Mouse (Mus musculus) small intestine, adult 2 months (tissue): ENCODE data around the gene Actr1b. TPM values are rescaled to one million over a fixed set of nuclear protein-coding genes. Genes with fewer than 3 reads are reported as not detected.

Source experiments
- H3K27ac ChIP-seq: fragments of 200-500 bp; 2 replicates; pipeline ENCODE4 v1.5.1; 2012; ENCODE audit warnings: low read depth, low read length, control low read depth, inconsistent platforms; ENCODE audit not compliant: insufficient read depth
- H3K27me3 ChIP-seq: fragments of 200-500 bp; 2 replicates; pipeline ENCODE4 v1.6.1; 2012; ENCODE audit warnings: mild to moderate bottlenecking, moderate library complexity, low read length, inconsistent platforms; ENCODE audit not compliant: control insufficient read depth, insufficient read depth
- H3K36me3 ChIP-seq: fragments of 200-500 bp; 2 replicates; pipeline ENCODE4 v1.6.1; 2012; ENCODE audit warnings: mild to moderate bottlenecking, low read length, control low read depth, inconsistent platforms; ENCODE audit not compliant: control insufficient read depth, insufficient read depth
- H3K4me1 ChIP-seq: fragments of 200-500 bp; 2 replicates; pipeline ENCODE4 v1.6.1; 2012; ENCODE audit warnings: low read length, inconsistent platforms, mixed read lengths; ENCODE audit not compliant: control insufficient read depth, insufficient read depth, insufficient read length
- H3K4me3 ChIP-seq: fragments of 200-500 bp; 2 replicates; pipeline ENCODE4 v1.5.1; 2012; ENCODE audit warnings: low read depth, mild to moderate bottlenecking, control low read depth, inconsistent platforms, low read length, moderate library complexity
- CTCF ChIP-seq: fragments of 200-500 bp; IDR thresholded peaks from 2 replicates; pipeline ENCODE4 v1.5.1; 2012; ENCODE audit warnings: low read depth, mild to moderate bottlenecking, control low read depth, inconsistent platforms, low read length, moderate library complexity, mixed read lengths; ENCODE audit not compliant: insufficient replicate concordance, insufficient read length; ENCODE audit errors: extremely low read depth
- POLR2A ChIP-seq: fragments of 200-500 bp; IDR thresholded peaks from 2 replicates; pipeline ENCODE4 v1.6.1; 2012; ENCODE audit warnings: low read depth, mild to moderate bottlenecking, control low read depth, inconsistent platforms, low read length, moderate library complexity
- WGBS: fragments of 180-500 bp; shearing (Covaris S2); methylation state at CpG from one replicate; pipeline ENCODE4 v1.1.7; 2018; 5-methylcytosine and 5-hydroxymethylcytosine counted together
- polyA plus RNA-seq: library from polyadenylated mRNA; depleted of rRNA; stranded (reverse); fragments of >200 nt; gene quantifications from 2 replicates; pipeline ENCODE4 v1.2.3, GENCODE M21; 2012

Actr1b gene
- polyA plus RNA-seq, 1 experiment = 81.6 TPM

GRCm38 (mm10) chr1:36723146-36724056 lies 9.2 kb upstream of the Actr1b start:
- Histone ChIP-seq H3K4me1 (no peaks in the 10 kb centered on the region), H3K36me3 (no peaks in the 10 kb centered on the region), H3K4me3 (no peak overlapping the region), H3K27me3 (no peaks in the 10 kb centered on the region), H3K27ac (no peak overlapping the region)
- TF ChIP-seq CTCF = no peak
- no peak for TF ChIP-seq POLR2A
- WGBS = 46% methylated on average over 16 of the region's 16 CpGs

GRCm38 (mm10) chr1:36718786-36719185 lies 4.6 kb upstream of the Actr1b start:
- H3K4me3 ChIP-seq = no peak overlapping the region
- H3K27ac ChIP-seq = no peak overlapping the region
- WGBS = 76% methylated on average over 1 of the region's 1 CpGs
- TF ChIP-seq CTCF (no peak), POLR2A (no peak)
- no peaks in the 10 kb centered on the region for H3K4me1 ChIP-seq
- H3K36me3 ChIP-seq = no peaks in the 10 kb centered on the region
- H3K27me3 ChIP-seq = no peaks in the 10 kb centered on the region

DNA sequence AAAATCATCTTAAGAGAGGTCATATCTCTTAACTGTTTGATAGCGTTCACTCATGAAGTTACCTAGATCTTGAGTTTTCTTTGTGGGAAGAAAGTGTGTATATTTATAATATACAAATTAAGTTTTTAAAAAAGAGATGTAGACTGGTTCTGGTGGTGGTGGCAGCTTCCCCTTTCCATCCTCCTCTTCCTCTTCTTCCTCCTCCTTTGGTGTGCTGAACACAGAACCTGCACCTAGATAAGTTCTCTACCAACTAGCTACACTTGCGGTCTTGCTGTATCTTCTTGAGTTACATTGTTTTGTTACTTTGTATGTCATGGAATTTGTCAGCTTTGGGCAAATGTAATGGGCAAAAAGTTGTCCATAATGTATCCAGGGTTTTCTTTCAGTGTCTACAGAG lies 3.1 kb downstream of the Actr1b start:
- H3K27ac ChIP-seq = no peak overlapping the region
- TF ChIP-seq POLR2A (no peak), CTCF (no peak)
- no peaks in the 10 kb centered on the region for H3K27me3 ChIP-seq
- peaks cover 8% of the 10 kb centered on the region for H3K36me3 ChIP-seq
- no peak overlapping the region for H3K4me3 ChIP-seq
- 98% methylated on average over 2 of the region's 2 CpGs for WGBS
- H3K4me1 ChIP-seq = peaks cover 8% of the 10 kb centered on the region; the same call in 1 of the 2 replicates

GRCm38 (mm10) chr1:36709854-36710280 lies 4.4 kb downstream of the Actr1b start, which contains the start of gene 4933424G06Rik:
TSS of gene 4933424G06Rik (plus strand) at chr1:36710149.
- peak within 1 kb of the TSS; percentile 52 for H3K27ac ChIP-seq
- no peak for TF ChIP-seq CTCF
- TF ChIP-seq POLR2A = peak; percentile 61
- H3K4me3 ChIP-seq = peak within 1 kb of the TSS; percentile 95
- peaks cover 14% of the 10 kb centered on the region for H3K36me3 ChIP-seq
- peaks cover 8% of the 10 kb centered on the region; the same call in 1 of the 2 replicates for H3K4me1 ChIP-seq
- under 1% methylated on average over 29 of the region's 29 CpGs for WGBS
- no peaks in the 10 kb centered on the region for H3K27me3 ChIP-seq

GRCm38 (mm10) chr1:36709055-36709853 lies 5.0 kb downstream of the Actr1b start:
- TF ChIP-seq POLR2A (no peak), CTCF (no peak; the same call in 1 of the 2 replicates)
- peak overlapping the region; percentile 95 for H3K4me3 ChIP-seq
- peaks cover 8% of the 10 kb centered on the region; the same call in 1 of the 2 replicates for H3K4me1 ChIP-seq
- WGBS = 1% methylated on average over 33 of the region's 33 CpGs
- H3K27me3 ChIP-seq = no peaks in the 10 kb centered on the region
- peak overlapping the region; percentile 52 for H3K27ac ChIP-seq
- H3K36me3 ChIP-seq = peaks cover 20% of the 10 kb centered on the region

- Histone ChIP-seq H3K27me3 (no peaks in the 10 kb centered on the region), H3K4me1 (peaks cover 8% of the 10 kb centered on the region; the same call in 1 of the 2 replicates), H3K4me3 (peak overlapping the region; percentile 95), H3K27ac (no peak overlapping the region), H3K36me3 (peaks cover 27% of the 10 kb centered on the region)
- TF ChIP-seq POLR2A (no peak), CTCF (no peak)
- WGBS = 47% methylated on average over 1 of the region's 1 CpGs
These were observed 5.6 kb downstream of the Actr1b start for GRCm38 (mm10) chr1:36708626-36709025.

DNA sequence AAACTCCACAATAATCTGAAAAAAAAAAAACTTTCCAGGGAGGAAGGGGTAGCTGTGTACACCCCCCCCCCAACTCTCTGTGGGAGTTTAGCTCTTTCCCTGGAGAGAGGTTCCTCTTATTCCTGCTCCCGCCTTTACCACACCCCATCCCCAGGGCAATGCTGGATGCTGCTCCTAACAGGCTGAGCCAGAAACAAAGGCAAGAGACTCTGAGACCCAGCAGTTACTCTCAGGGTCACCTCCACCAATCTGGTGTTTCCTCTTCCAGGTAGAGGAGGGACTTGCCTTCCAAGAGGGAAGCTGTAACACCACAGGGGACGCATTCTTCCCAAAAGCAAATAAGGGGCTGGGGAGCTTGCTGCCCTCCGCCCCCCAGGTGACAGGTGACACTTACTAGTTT lies 6.4 kb downstream of the Actr1b start:
- TF ChIP-seq POLR2A = no peak
- no peak for TF ChIP-seq CTCF
- no peaks in the 10 kb centered on the region for H3K27me3 ChIP-seq
- peaks cover 34% of the 10 kb centered on the region for H3K36me3 ChIP-seq
- 87% methylated on average over 3 of the region's 3 CpGs for WGBS
- H3K27ac ChIP-seq = no peak overlapping the region
- H3K4me1 ChIP-seq = peaks cover 8% of the 10 kb centered on the region; the same call in 1 of the 2 replicates
- H3K4me3 ChIP-seq = no peak overlapping the region
